Mouse (Mus musculus): ENCODE measurements around the gene Mllt3.

DNA sequence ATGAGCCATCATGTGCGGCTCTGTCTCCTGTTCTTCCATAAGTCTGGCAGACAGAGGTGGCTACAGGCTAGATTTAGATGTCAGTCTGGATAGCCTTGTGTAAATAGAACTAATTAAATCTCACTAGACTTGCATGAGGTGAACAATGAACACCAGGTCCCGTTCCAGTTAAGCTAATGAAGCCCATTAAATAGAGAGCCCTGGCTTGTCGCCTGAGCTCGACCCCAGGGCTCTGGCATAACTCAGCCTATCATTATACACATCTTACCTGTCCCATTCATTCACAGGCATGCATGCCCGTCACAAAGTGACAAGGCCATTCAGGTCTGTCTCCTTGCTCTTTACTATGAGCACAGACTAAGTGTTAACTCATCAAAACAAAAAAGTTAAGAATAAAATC, 42.2 kb downstream of the Mllt3 start:
- TF ChIP-seq CTCF (IDR thresholded peaks at IDR 0.05; ENCODE audit: extremely low read depth, insufficient read length, insufficient replicate concordance, low read depth, low read length) (no peak), POLR2A (IDR thresholded peaks at IDR 0.05; ENCODE audit: low read depth, low read length) (no peak)
